Mouse (Mus musculus): ENCODE data around the gene Olfr1176. TPM values are rescaled to one million over a fixed set of nuclear protein-coding genes. Genes with fewer than 3 reads are reported as not detected.

The Olfr1176 gene
- polyA plus RNA-seq, 1 experiment = not detected

GRCm38 (mm10) chr2:88386762-88387161 is 50.2 kb downstream of the Olfr1176 start, which contains the start of gene Olfr1178:
Gene Olfr1178, plus strand, starts transcription at chr2:88387062.
- Histone ChIP-seq H3K27me3 (ENCODE audit: control insufficient read depth, insufficient read depth, insufficient read length) (no peaks in the 10 kb centered on the region), H3K79me2 (ENCODE audit: control insufficient read depth, insufficient read depth) (no peaks in the 10 kb centered on the region), H3K4me3 (no peak within 1 kb of the TSS), H3K4me2 (ENCODE audit: low read depth) (no peak within 1 kb of the TSS), H3ac (ENCODE audit: control insufficient read depth, insufficient read length) (no peak within 1 kb of the TSS), H3K36me3 (ENCODE audit: control insufficient read depth, insufficient read depth) (no peaks in the 10 kb centered on the region)
- TF ChIP-seq TCF3 (IDR thresholded peaks at IDR 0.05; ENCODE audit: insufficient read length, low read depth) (no peak), MYOD1 (IDR thresholded peaks at IDR 0.05; ENCODE audit: control insufficient read depth in 1 of 3, insufficient read length in 2 of 3, low read depth in 2 of 3) (no peak), MYOG (IDR thresholded peaks at IDR 0.05; ENCODE audit: control insufficient read depth in 1 of 3, insufficient read depth in 1 of 3, insufficient read length in 2 of 3, low read depth in 2 of 3) (no peak), SRF (IDR thresholded peaks at IDR 0.05; ENCODE audit: control insufficient read depth, insufficient read length, low read depth) (no peak), POLR2A (IDR thresholded peaks at IDR 0.05; ENCODE audit: insufficient read length, low read depth) (no peak), REST (IDR thresholded peaks at IDR 0.05; ENCODE audit: insufficient read depth, insufficient read length) (no peak), TCF12 (IDR thresholded peaks at IDR 0.05; ENCODE audit: insufficient read depth, poor library complexity, severe bottlenecking) (no peak)

Other genes starting within 250 kb of the Olfr1176 start
- not detected for gene Olfr1164, start 242.8 kb upstream of the Olfr1176 start, polyA plus RNA-seq (2012; fragmentation: generic; extraction: Trizol)
- gene Olfr1166, start 208.4 kb upstream of the Olfr1176 start, polyA plus RNA-seq (2012; fragmentation: generic; extraction: Trizol) = not detected
- gene Olfr1167, start 181.5 kb upstream of the Olfr1176 start, polyA plus RNA-seq (2012; fragmentation: generic; extraction: Trizol) = not detected
- gene Olfr1168, start 154.8 kb upstream of the Olfr1176 start, polyA plus RNA-seq (2012; fragmentation: generic; extraction: Trizol) = not detected
- not detected for gene Olfr1170, start 108.4 kb upstream of the Olfr1176 start, polyA plus RNA-seq (2012; fragmentation: generic; extraction: Trizol)
- gene Olfr1173, start 56.8 kb upstream of the Olfr1176 start, polyA plus RNA-seq (2012; fragmentation: generic; extraction: Trizol) = not detected
- not detected for gene Olfr1174-ps, start 21.6 kb upstream of the Olfr1176 start, polyA plus RNA-seq (2012; fragmentation: generic; extraction: Trizol)
- gene Olfr1175-ps, start 9.5 kb upstream of the Olfr1176 start, polyA plus RNA-seq (2012; fragmentation: generic; extraction: Trizol) = not detected
- not detected for gene Olfr1177-ps, start 9.8 kb downstream of the Olfr1176 start, polyA plus RNA-seq (2012; fragmentation: generic; extraction: Trizol)
- not detected for gene Olfr1178, start 50.3 kb downstream of the Olfr1176 start, polyA plus RNA-seq (2012; fragmentation: generic; extraction: Trizol)
- gene Olfr1179, start 69.7 kb downstream of the Olfr1176 start, polyA plus RNA-seq (2012; fragmentation: generic; extraction: Trizol) = not detected
- gene Olfr1180, start 82.4 kb downstream of the Olfr1176 start, polyA plus RNA-seq (2012; fragmentation: generic; extraction: Trizol) = not detected
- not detected for gene Olfr1181, start 89.5 kb downstream of the Olfr1176 start, polyA plus RNA-seq (2012; fragmentation: generic; extraction: Trizol)
- gene Gm13757, start 112.4 kb downstream of the Olfr1176 start, polyA plus RNA-seq (2012; fragmentation: generic; extraction: Trizol) = not detected
- gene Olfr1183, start 118.1 kb downstream of the Olfr1176 start, polyA plus RNA-seq (2012; fragmentation: generic; extraction: Trizol) = not detected
- not detected for gene Olfr1184, start 146.9 kb downstream of the Olfr1176 start, polyA plus RNA-seq (2012; fragmentation: generic; extraction: Trizol)
- gene Olfr1185-ps1, start 156.6 kb downstream of the Olfr1176 start, polyA plus RNA-seq (2012; fragmentation: generic; extraction: Trizol) = not detected
- not detected for gene Olfr1186, start 181.8 kb downstream of the Olfr1176 start, polyA plus RNA-seq (2012; fragmentation: generic; extraction: Trizol)
- not detected for gene Olfr1188, start 220.2 kb downstream of the Olfr1176 start, polyA plus RNA-seq (2012; fragmentation: generic; extraction: Trizol)
- gene Olfr1189, start 249.7 kb downstream of the Olfr1176 start, polyA plus RNA-seq (2012; fragmentation: generic; extraction: Trizol) = not detected

Data from myocyte (in vitro differentiated cells).